Mouse (Mus musculus) liver, adult 2 months (tissue): ENCODE data around the gene Csmd2. TPM values are rescaled to one million over a fixed set of nuclear protein-coding genes. Genes with fewer than 3 reads are reported as not detected.

ENCODE experiments used
- DNase-seq: peaks from one replicate; pipeline ENCODE4 v3.0.0-alpha.2; 2011; ENCODE audit warnings: low read depth, low spot score; ENCODE audit errors: extremely low read depth
- H3K27ac ChIP-seq: fragments of 200-500 bp; replicated peaks from 2 replicates; pipeline ENCODE4 v1.5.1; 2012; ENCODE audit warnings: low read depth, mild to moderate bottlenecking, control low read depth, inconsistent platforms, low read length; ENCODE audit not compliant: insufficient read depth
- H3K27me3 ChIP-seq: fragments of 200-500 bp; 2 replicates; pipeline ENCODE4 v1.6.1; 2012; ENCODE audit warnings: mild to moderate bottlenecking, moderate library complexity, low read length, inconsistent platforms; ENCODE audit not compliant: control insufficient read depth, insufficient read depth
- H3K36me3 ChIP-seq: fragments of 200-500 bp; 2 replicates; pipeline ENCODE4 v1.6.1; 2012; ENCODE audit warnings: low read length, inconsistent platforms; ENCODE audit not compliant: control insufficient read depth, insufficient read depth
- H3K4me1 ChIP-seq: fragments of 200-500 bp; 2 replicates; pipeline ENCODE4 v1.6.1; 2011; ENCODE audit warnings: low read length; ENCODE audit not compliant: control insufficient read depth, insufficient read depth
- H3K4me3 ChIP-seq: fragments of 200-500 bp; 2 replicates; pipeline ENCODE4 v1.5.1; 2011; ENCODE audit warnings: low read depth, mild to moderate bottlenecking, control low read depth, low read length, moderate library complexity; ENCODE audit not compliant: insufficient read depth
- H3K79me2 ChIP-seq: fragments of 200-500 bp; 2 replicates; pipeline ENCODE4 v1.6.1; 2012; ENCODE audit warnings: inconsistent platforms, mild to moderate bottlenecking, low read length, moderate library complexity; ENCODE audit not compliant: control insufficient read depth, insufficient read depth
- H3K9ac ChIP-seq: fragments of 200-500 bp; 2 replicates; pipeline ENCODE4 v1.6.1; 2012; ENCODE audit warnings: low read depth, mild to moderate bottlenecking, control low read depth, inconsistent platforms, low read length
- CTCF ChIP-seq: fragments of 200-500 bp; IDR thresholded peaks from 2 replicates; pipeline ENCODE4 v1.5.1; 2011; ENCODE audit warnings: low read depth, low read length, control low read depth
- POLR2A ChIP-seq: fragments of 200-500 bp; IDR thresholded peaks from 2 replicates; pipeline ENCODE4 v1.6.1; 2011; ENCODE audit warnings: low read length, control low read depth; ENCODE audit not compliant: insufficient read depth; ENCODE audit errors: extremely low read depth
- WGBS: fragments of 180-500 bp; shearing (Covaris S2); methylation state at CpG from one replicate; pipeline ENCODE4 v1.1.7; 2018; 5-methylcytosine and 5-hydroxymethylcytosine counted together
- polyA plus RNA-seq: library from polyadenylated mRNA; depleted of rRNA; stranded (reverse); fragments of >200 nt; gene quantifications from 2 replicates; pipeline ENCODE4 v1.2.3, GENCODE M21; 2012
- total RNA-seq: library from RNA; depleted of rRNA; stranded (reverse); fragments of >200 nt; gene quantifications from 2 replicates; pipeline ENCODE4 v1.2.3, GENCODE M21; 2014

Gene Csmd2
- total and polyA plus RNA-seq, 2 experiments, result not detected

- H3K27me3 ChIP-seq, result no peaks in the 10 kb centered on the region
- H3K27ac ChIP-seq, result no peak overlapping the region
- peaks cover 3% of the 10 kb centered on the region; the same call in 1 of the 2 replicates for H3K4me1 ChIP-seq
- peak; percentile 85 for DNase-seq
- H3K36me3 ChIP-seq, result no peaks in the 10 kb centered on the region
- no peaks in the 10 kb centered on the region for H3K79me2 ChIP-seq
- H3K4me3 ChIP-seq, result no peak overlapping the region
- no peak overlapping the region for H3K9ac ChIP-seq
- TF ChIP-seq CTCF, result no peak
- TF ChIP-seq POLR2A, result no peak
- 27% methylated on average over 6 of the region's 6 CpGs for WGBS
These were observed 236.8 kb downstream of the Csmd2 start for GRCm38 (mm10) chr4:128224453-128224852.

DNA sequence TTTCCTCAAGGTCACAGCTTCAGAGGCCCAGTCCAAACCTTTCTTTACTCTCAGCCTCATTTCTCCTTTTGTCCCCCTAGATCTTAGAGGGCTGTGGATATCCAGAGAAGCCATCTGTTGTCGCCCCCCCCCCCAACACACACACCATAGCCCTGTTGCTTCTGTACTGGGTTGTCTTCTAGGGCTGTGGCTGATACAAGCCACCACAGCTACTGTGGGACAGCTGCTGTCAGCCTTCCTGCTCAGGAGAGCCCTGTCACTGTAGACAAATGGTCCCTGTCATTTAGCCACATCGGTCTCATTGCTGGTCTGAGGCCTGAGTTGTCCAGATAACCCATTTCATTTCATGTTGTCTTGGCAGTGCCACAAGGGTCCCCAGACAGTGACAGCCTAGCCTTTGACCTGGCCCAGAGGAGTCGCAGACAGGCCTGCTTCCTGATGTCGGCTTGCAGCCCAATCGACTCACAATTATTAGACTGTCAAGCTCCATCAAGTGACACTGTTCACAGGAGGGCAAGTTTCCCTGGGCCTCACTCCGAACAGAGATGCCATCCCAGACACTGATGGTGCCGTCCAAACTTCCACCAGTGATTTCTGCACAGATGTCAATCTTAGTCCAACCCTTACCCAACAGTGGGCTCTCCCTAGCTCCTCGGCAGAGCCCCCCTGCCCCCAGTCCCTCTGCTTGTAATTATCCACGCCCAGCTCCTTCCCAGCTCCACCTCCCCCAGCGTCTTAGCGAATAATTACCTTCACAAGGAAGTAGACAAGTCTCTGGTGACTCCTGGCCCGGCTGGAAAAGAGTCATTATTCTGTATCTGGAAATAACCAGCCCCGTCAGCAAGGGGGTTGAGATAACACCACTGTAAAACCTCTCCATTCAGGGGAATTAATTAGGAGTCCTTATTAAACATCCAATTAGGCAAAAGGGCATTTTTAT is 240.0 kb downstream of the Csmd2 start:
- DNase-seq, result no peak
- WGBS, result 65% methylated on average over 13 of the region's 13 CpGs
- no peak overlapping the region for H3K4me3 ChIP-seq

DNA sequence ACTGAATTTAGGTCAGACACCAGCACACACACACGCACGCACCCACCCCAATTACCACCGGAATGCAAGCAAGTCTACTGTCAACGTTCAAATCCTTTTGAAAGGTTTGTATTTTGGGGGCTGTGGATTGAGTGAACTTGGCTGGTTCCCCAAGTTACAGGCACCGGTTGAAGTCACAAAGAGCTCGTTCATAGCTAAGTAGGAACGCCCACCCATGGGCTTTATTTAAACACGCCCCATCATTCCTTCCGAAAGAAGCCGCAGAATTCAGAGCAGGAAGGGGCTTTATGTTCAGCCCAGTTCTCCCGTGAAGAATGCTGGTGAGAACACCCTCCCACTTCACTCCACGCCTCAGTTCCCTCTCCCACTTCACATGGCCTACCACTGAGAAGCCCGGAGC is 245.8 kb downstream of the Csmd2 start:
- DNase-seq, result no peak
- WGBS, result 87% methylated on average over 13 of the region's 13 CpGs
- no peak overlapping the region for H3K27ac ChIP-seq
- no peaks in the 10 kb centered on the region for H3K27me3 ChIP-seq
- no peak overlapping the region for H3K9ac ChIP-seq
- no peaks in the 10 kb centered on the region for H3K79me2 ChIP-seq
- no peak for TF ChIP-seq CTCF
- no peak for TF ChIP-seq POLR2A
- H3K4me1 ChIP-seq, result no peaks in the 10 kb centered on the region
- no peaks in the 10 kb centered on the region for H3K36me3 ChIP-seq
- no peak overlapping the region for H3K4me3 ChIP-seq

More for the DNA sequence above, 240.0 kb downstream of the Csmd2 start:
- Histone ChIP-seq H3K9ac (no peak overlapping the region), H3K36me3 (no peaks in the 10 kb centered on the region), H3K27ac (no peak overlapping the region), H3K4me1 (peaks cover 3% of the 10 kb centered on the region; the same call in 1 of the 2 replicates), H3K27me3 (no peaks in the 10 kb centered on the region), H3K79me2 (no peaks in the 10 kb centered on the region)
- TF ChIP-seq POLR2A (no peak), CTCF (no peak)

GRCm38 (mm10) chr4:128239113-128239512 is 251.5 kb downstream of the Csmd2 start:
- no peak for DNase-seq
- no peak overlapping the region for H3K27ac ChIP-seq
- H3K9ac ChIP-seq, result no peak overlapping the region
- no peaks in the 10 kb centered on the region; the same call in 1 of the 2 replicates for H3K27me3 ChIP-seq
- WGBS, result 50% methylated on average over 1 of the region's 1 CpGs
- no peak for TF ChIP-seq POLR2A
- no peak for TF ChIP-seq CTCF
- H3K79me2 ChIP-seq, result no peaks in the 10 kb centered on the region
- no peaks in the 10 kb centered on the region for H3K4me1 ChIP-seq
- no peak overlapping the region for H3K4me3 ChIP-seq
- H3K36me3 ChIP-seq, result no peaks in the 10 kb centered on the region

- no peaks in the 10 kb centered on the region for H3K36me3 ChIP-seq
- WGBS, result 34% methylated on average over 19 of the region's 19 CpGs
- DNase-seq, result no peak
These were observed 253.6 kb downstream of the Csmd2 start for GRCm38 (mm10) chr4:128241075-128241853.

More at GRCm38 (mm10) chr4:128241075-128241853, 253.6 kb downstream of the Csmd2 start:
- Histone ChIP-seq H3K4me1 (no peaks in the 10 kb centered on the region), H3K4me3 (no peak overlapping the region), H3K9ac (no peak overlapping the region), H3K27me3 (no peaks in the 10 kb centered on the region; the same call in 1 of the 2 replicates), H3K27ac (no peak overlapping the region), H3K79me2 (no peaks in the 10 kb centered on the region)
- no peak for TF ChIP-seq POLR2A
